Mouse (Mus musculus) B cell, adult 67 days (primary cell): ENCODE results near the gene Bdkrb2. TPM values are rescaled to one million over a fixed set of nuclear protein-coding genes. Genes with fewer than 3 reads are reported as not detected.

Source experiments
- total RNA-seq, 2 experiments: library from RNA; stranded (reverse); gene quantifications; 4 replicates each; pipeline ENCODE4 v1.2.4; 2023

Bdkrb2 gene
- not detected for total RNA-seq

GRCm38 (mm10) chr12:105562936-105563680, at the start of gene Bdkrb2:
TSS of gene Bdkrb2 (plus strand) at chr12:105563226.

GRCm38 (mm10) chr12:105602581-105603210, 39.7 kb downstream of the Bdkrb2 start, which contains the start of gene Bdkrb1:
TSS of gene Bdkrb1 (plus strand) at chr12:105603085.

Other genes with a start within 250 kb of the Bdkrb2 start
- not detected for gene Tunar, start 229.4 kb upstream of the Bdkrb2 start, total RNA-seq
- gene D430019H16Rik, start 109.4 kb upstream of the Bdkrb2 start, total RNA-seq, result not detected
- not detected for gene Bdkrb1, start 39.9 kb downstream of the Bdkrb2 start, total RNA-seq
- gene Gskip, start 121.6 kb downstream of the Bdkrb2 start, total RNA-seq, result 10 to 100 TPM; 11.9 to 13.6 TPM
- 10 to 100 TPM; 42.2 to 42.5 TPM for gene Atg2b, start 122.0 kb downstream of the Bdkrb2 start, total RNA-seq
- not detected for gene Ak7, start 142.8 kb downstream of the Bdkrb2 start, total RNA-seq
- gene Papola, start 221.5 kb downstream of the Bdkrb2 start, total RNA-seq, result 100 to 1,000 TPM; 210 to 229 TPM